Mouse (Mus musculus): ENCODE measurements around the gene Ap1ar. TPM values are rescaled to one million over a fixed set of nuclear protein-coding genes. Genes with fewer than 3 reads are reported as not detected.
"Not testable (repeated sequence)": the region's sequence is repeated elsewhere in the genome, so short reads cannot be mapped to it uniquely, and the experiment has no call there.

The Ap1ar gene
- polyA plus RNA-seq, 1 experiment from 2014 or later = 86.3 TPM

- H3K4me3 ChIP-seq (ENCODE audit: low read length) = no peak overlapping the region; the same call in 1 of the 2 replicates
- WGBS = 59% methylated on average over 4 of the region's 4 CpGs
- no peak overlapping the region for H3K9ac ChIP-seq (ENCODE audit: low read depth, low read length)
- H3K4me2 ChIP-seq (ENCODE audit: low read length) = no peak overlapping the region; the same call in 1 of the 2 replicates
- peaks cover 17% of the 10 kb centered on the region for H3K4me1 ChIP-seq (ENCODE audit: control insufficient read depth, insufficient read depth, low read depth, low read length)
- no peak overlapping the region for H3K27ac ChIP-seq (ENCODE audit: low read depth, low read length)
- H3K9me3 ChIP-seq (ENCODE audit: control insufficient read depth, low read length) = peaks cover 2% of the 10 kb centered on the region; the same call in 1 of the 2 replicates
- no peaks in the 10 kb centered on the region for H3K36me3 ChIP-seq (ENCODE audit: control insufficient read depth, insufficient read depth, low read length)
- no peak for ATAC-seq
- peaks cover 12% of the 10 kb centered on the region for H3K27me3 ChIP-seq (replicated peaks; ENCODE audit: control insufficient read depth, insufficient read depth, low read length)
These were observed 45.4 kb downstream of the Ap1ar start for GRCm38 (mm10) chr3:127791595-127792561.

- H3K4me3 ChIP-seq (ENCODE audit: low read length) = peak overlapping the region; percentile 62
- H3K9me3 ChIP-seq (ENCODE audit: control insufficient read depth, low read length) = peaks cover 2% of the 10 kb centered on the region; the same call in 1 of the 2 replicates
- under 1% methylated on average over 15 of the region's 15 CpGs for whole genome bisulfite sequencing
- H3K4me1 ChIP-seq (ENCODE audit: control insufficient read depth, insufficient read depth, low read depth, low read length) = peaks cover 17% of the 10 kb centered on the region
- no peaks in the 10 kb centered on the region for H3K36me3 ChIP-seq (ENCODE audit: control insufficient read depth, insufficient read depth, low read length)
- H3K27ac ChIP-seq (ENCODE audit: low read depth, low read length) = no peak overlapping the region
- peak overlapping the region; percentile 60 for H3K9ac ChIP-seq (ENCODE audit: low read depth, low read length)
- peak overlapping the region; percentile 99 for H3K4me2 ChIP-seq (ENCODE audit: low read length)
- no peak for ATAC-seq
- H3K27me3 ChIP-seq (replicated peaks; ENCODE audit: control insufficient read depth, insufficient read depth, low read length) = peaks cover 12% of the 10 kb centered on the region
These were observed 46.3 kb downstream of the Ap1ar start for GRCm38 (mm10) chr3:127791056-127791483.

- Histone ChIP-seq H3K9me3 (ENCODE audit: control insufficient read depth, low read length) (peaks cover 2% of the 10 kb centered on the region; the same call in 1 of the 2 replicates), H3K4me1 (ENCODE audit: control insufficient read depth, insufficient read depth, low read depth, low read length) (peaks cover 17% of the 10 kb centered on the region), H3K4me2 (ENCODE audit: low read length) (peak overlapping the region; percentile 99), H3K36me3 (ENCODE audit: control insufficient read depth, insufficient read depth, low read length) (no peaks in the 10 kb centered on the region), H3K27ac (ENCODE audit: low read depth, low read length) (peak overlapping the region; percentile 29; the same call in 1 of the 2 replicates), H3K9ac (ENCODE audit: low read depth, low read length) (peak overlapping the region; percentile 68), H3K27me3 (replicated peaks; ENCODE audit: control insufficient read depth, insufficient read depth, low read length) (peaks cover 12% of the 10 kb centered on the region), H3K4me3 (ENCODE audit: low read length) (peak overlapping the region; percentile 62)
- ATAC-seq = peak; percentile 78
- WGBS = under 1% methylated on average over 35 of the region's 36 CpGs
These were observed 46.9 kb downstream of the Ap1ar start for GRCm38 (mm10) chr3:127790234-127791055.

GRCm38 (mm10) chr3:127789500-127790191 is 47.7 kb downstream of the Ap1ar start, which contains the start of gene Tifa:
Gene Tifa, plus strand, starts transcription at chr3:127789805.
- under 1% methylated on average over 40 of the region's 44 CpGs for WGBS
- H3K4me1 ChIP-seq (ENCODE audit: control insufficient read depth, insufficient read depth, low read depth, low read length) = peaks cover 17% of the 10 kb centered on the region
- H3K4me3 ChIP-seq (ENCODE audit: low read length) = peak within 1 kb of the TSS; percentile 62
- H3K27me3 ChIP-seq (replicated peaks; ENCODE audit: control insufficient read depth, insufficient read depth, low read length) = peaks cover 12% of the 10 kb centered on the region
- H3K27ac ChIP-seq (ENCODE audit: low read depth, low read length) = peak within 1 kb of the TSS; percentile 29; the same call in 1 of the 2 replicates
- peak within 1 kb of the TSS; percentile 68 for H3K9ac ChIP-seq (ENCODE audit: low read depth, low read length)
- peak; percentile 59 for ATAC-seq
- H3K9me3 ChIP-seq (ENCODE audit: control insufficient read depth, low read length) = peaks cover 2% of the 10 kb centered on the region; the same call in 1 of the 2 replicates
- H3K36me3 ChIP-seq (ENCODE audit: control insufficient read depth, insufficient read depth, low read length) = no peaks in the 10 kb centered on the region
- H3K4me2 ChIP-seq (ENCODE audit: low read length) = peak within 1 kb of the TSS; percentile 99

- Histone ChIP-seq H3K36me3 (ENCODE audit: control insufficient read depth, insufficient read depth, low read length) (no peaks in the 10 kb centered on the region), H3K27ac (ENCODE audit: low read depth, low read length) (no peak overlapping the region), H3K4me1 (ENCODE audit: control insufficient read depth, insufficient read depth, low read depth, low read length) (peaks cover 17% of the 10 kb centered on the region), H3K4me2 (ENCODE audit: low read length) (peak overlapping the region; percentile 99; the same call in 1 of the 2 replicates), H3K9ac (ENCODE audit: low read depth, low read length) (no peak overlapping the region), H3K9me3 (ENCODE audit: control insufficient read depth, low read length) (no peaks in the 10 kb centered on the region), H3K27me3 (replicated peaks; ENCODE audit: control insufficient read depth, insufficient read depth, low read length) (peaks cover 12% of the 10 kb centered on the region), H3K4me3 (ENCODE audit: low read length) (no peak overlapping the region; the same call in 1 of the 2 replicates)
- ATAC-seq = no peak
- WGBS = 17% methylated on average over 8 of the region's 8 CpGs
These were observed 48.4 kb downstream of the Ap1ar start for GRCm38 (mm10) chr3:127788919-127789318.

- no peak for ATAC-seq
- no peaks in the 10 kb centered on the region for H3K36me3 ChIP-seq (ENCODE audit: control insufficient read depth, insufficient read depth, low read length)
- H3K9me3 ChIP-seq (ENCODE audit: control insufficient read depth, low read length) = no peaks in the 10 kb centered on the region
- no peak overlapping the region for H3K4me3 ChIP-seq (ENCODE audit: low read length)
- H3K4me2 ChIP-seq (ENCODE audit: low read length) = no peak overlapping the region
- H3K27me3 ChIP-seq (replicated peaks; ENCODE audit: control insufficient read depth, insufficient read depth, low read length) = peaks cover 12% of the 10 kb centered on the region
- peaks cover 17% of the 10 kb centered on the region for H3K4me1 ChIP-seq (ENCODE audit: control insufficient read depth, insufficient read depth, low read depth, low read length)
- H3K9ac ChIP-seq (ENCODE audit: low read depth, low read length) = no peak overlapping the region
- 45% methylated on average over 7 of the region's 7 CpGs for WGBS
- no peak overlapping the region for H3K27ac ChIP-seq (ENCODE audit: low read depth, low read length)
These were observed 49.3 kb downstream of the Ap1ar start for GRCm38 (mm10) chr3:127788038-127788437.

- no peak overlapping the region for H3K9ac ChIP-seq (ENCODE audit: low read depth, low read length)
- peaks cover 12% of the 10 kb centered on the region for H3K27me3 ChIP-seq (replicated peaks; ENCODE audit: control insufficient read depth, insufficient read depth, low read length)
- H3K36me3 ChIP-seq (ENCODE audit: control insufficient read depth, insufficient read depth, low read length) = no peaks in the 10 kb centered on the region
- no peak overlapping the region for H3K4me3 ChIP-seq (ENCODE audit: low read length)
- H3K27ac ChIP-seq (ENCODE audit: low read depth, low read length) = no peak overlapping the region
- peaks cover 17% of the 10 kb centered on the region for H3K4me1 ChIP-seq (ENCODE audit: control insufficient read depth, insufficient read depth, low read depth, low read length)
- no peak for ATAC-seq
- no peak overlapping the region for H3K4me2 ChIP-seq (ENCODE audit: low read length)
- no peaks in the 10 kb centered on the region for H3K9me3 ChIP-seq (ENCODE audit: control insufficient read depth, low read length)
These were observed 50.3 kb downstream of the Ap1ar start for GRCm38 (mm10) chr3:127787032-127787431.

- 97% methylated on average over 8 of the region's 8 CpGs for WGBS
- H3K9ac ChIP-seq (ENCODE audit: low read depth, low read length); H3K27ac ChIP-seq (ENCODE audit: low read depth, low read length); H3K36me3 ChIP-seq (ENCODE audit: control insufficient read depth, insufficient read depth, low read length); ATAC-seq; H3K4me2 ChIP-seq (ENCODE audit: low read length); H3K4me1 ChIP-seq (ENCODE audit: control insufficient read depth, insufficient read depth, low read depth, low read length); H3K4me3 ChIP-seq (ENCODE audit: low read length); H3K27me3 ChIP-seq (replicated peaks; ENCODE audit: control insufficient read depth, insufficient read depth, low read length); H3K9me3 ChIP-seq (ENCODE audit: control insufficient read depth, low read length): not testable (repeated sequence)
These were observed 53.6 kb downstream of the Ap1ar start for GRCm38 (mm10) chr3:127783680-127784079.
